Mouse (Mus musculus) intestine, embryonic 15.5 days (tissue): ENCODE measurements around the gene Ewsr1. TPM values are rescaled to one million over a fixed set of nuclear protein-coding genes. Genes with fewer than 3 reads are reported as not detected.

Experiments used
- ATAC-seq: fragments of 200-750 bp; cut with Nextera tagmentation; 2 replicates; pipeline ENCODE4 v1.8.0; 2017; ENCODE audit warnings: moderate TSS enrichment, moderate library complexity
- H3K27ac ChIP-seq: fragments of 300-500 bp; sonication (generic); 2 replicates; pipeline ENCODE4 v1.5.1; 2015; ENCODE audit warnings: mild to moderate bottlenecking, inconsistent platforms
- H3K27me3 ChIP-seq: fragments of 300-500 bp; sonication (generic); replicated peaks from 2 replicates; pipeline ENCODE4 v1.6.1; 2015; ENCODE audit warnings: inconsistent platforms
- H3K36me3 ChIP-seq: fragments of 300-500 bp; sonication (generic); 2 replicates; pipeline ENCODE4 v1.6.1; 2015; ENCODE audit warnings: inconsistent platforms
- H3K4me1 ChIP-seq: fragments of 300-500 bp; sonication (generic); replicated peaks from 2 replicates; pipeline ENCODE4 v1.6.1; 2015; ENCODE audit warnings: inconsistent platforms
- H3K4me2 ChIP-seq: fragments of 300-500 bp; sonication (generic); replicated peaks from 2 replicates; pipeline ENCODE4 v1.6.1; 2015; ENCODE audit warnings: mild to moderate bottlenecking, inconsistent platforms
- H3K4me3 ChIP-seq: fragments of 300-500 bp; sonication (generic); replicated peaks from 2 replicates; pipeline ENCODE4 v1.5.1; 2015; ENCODE audit warnings: inconsistent platforms
- H3K9ac ChIP-seq: fragments of 300-500 bp; sonication (generic); 2 replicates; pipeline ENCODE4 v1.6.1; 2015; ENCODE audit warnings: inconsistent platforms
- H3K9me3 ChIP-seq: fragments of 300-500 bp; sonication (generic); 2 replicates; pipeline ENCODE4 v1.6.1; 2016; ENCODE audit warnings: inconsistent platforms
- WGBS: fragments of 180-500 bp; shearing (Covaris S2); methylation state at CpG from one replicate; pipeline ENCODE4 v1.1.7; 2015; 5-methylcytosine and 5-hydroxymethylcytosine counted together
- polyA plus RNA-seq: library from polyadenylated mRNA; unstranded; fragments of >200 nt; fragmentation: Nextera tagmentation; extraction: Ambion mirVana; gene quantifications from 2 replicates; pipeline ENCODE4 v1.2.1, GENCODE M21; 2015

Gene Ewsr1
- polyA plus RNA-seq, 1 experiment from 2014 or later, result 571 TPM

GRCm38 (mm10) chr11:5028228-5028627 lies 70.8 kb downstream of the Ewsr1 start:
- Histone ChIP-seq H3K9ac (no peak overlapping the region), H3K4me3 (no peak overlapping the region), H3K36me3 (peaks cover 38% of the 10 kb centered on the region), H3K27ac (no peak overlapping the region), H3K9me3 (no peaks in the 10 kb centered on the region), H3K4me1 (no peaks in the 10 kb centered on the region), H3K4me2 (no peak overlapping the region), H3K27me3 (no peaks in the 10 kb centered on the region)
- 90% methylated on average over 7 of the region's 7 CpGs for WGBS
- no peak for ATAC-seq

GRCm38 (mm10) chr11:5025108-5025507 lies 74.0 kb downstream of the Ewsr1 start:
- no peak overlapping the region for H3K27ac ChIP-seq
- 100% methylated on average over 1 of the region's 1 CpGs for WGBS
- no peak overlapping the region for H3K9ac ChIP-seq
- H3K4me2 ChIP-seq, result no peak overlapping the region
- no peaks in the 10 kb centered on the region for H3K9me3 ChIP-seq
- ATAC-seq, result no peak
- H3K36me3 ChIP-seq, result peaks cover 20% of the 10 kb centered on the region
- no peaks in the 10 kb centered on the region for H3K4me1 ChIP-seq
- H3K27me3 ChIP-seq, result no peaks in the 10 kb centered on the region
- H3K4me3 ChIP-seq, result no peak overlapping the region

Other genes starting within 250 kb of the Ewsr1 start
- 42.1 and 42.8 TPM in 2 replicates for gene Nf2, start 249.7 kb downstream of the Ewsr1 start, polyA plus RNA-seq
- 97.5 and 99.6 TPM in 2 replicates for gene Nipsnap1, start 225.3 kb downstream of the Ewsr1 start, polyA plus RNA-seq
- gene Thoc5, start 203.9 kb downstream of the Ewsr1 start, polyA plus RNA-seq, result 33.6 and 34.3 TPM in 2 replicates
- 0.58 and 0.76 TPM in 2 replicates for gene Nefh, start 151.2 kb downstream of the Ewsr1 start, polyA plus RNA-seq
- 63.5 and 71.3 TPM in 2 replicates for gene Ap1b1, start 112.4 kb downstream of the Ewsr1 start, polyA plus RNA-seq
- gene Rasl10a, start 41.1 kb downstream of the Ewsr1 start, polyA plus RNA-seq, result 0.68 and 0.90 TPM in 2 replicates
- 28.2 and 28.5 TPM in 2 replicates for gene Gas2l1, start 33.9 kb downstream of the Ewsr1 start, polyA plus RNA-seq
- 27.5 and 30.0 TPM in 2 replicates for gene Rhbdd3, start 340 bp downstream of the Ewsr1 start, polyA plus RNA-seq
- 94.4 and 105 TPM in 2 replicates for gene Emid1, start 53.0 kb upstream of the Ewsr1 start, polyA plus RNA-seq
- 10.4 and 11.7 TPM in 2 replicates for gene Kremen1, start 162.3 kb upstream of the Ewsr1 start, polyA plus RNA-seq